Mouse (Mus musculus): ENCODE data around the gene Ski. TPM values are rescaled to one million over a fixed set of nuclear protein-coding genes. Genes with fewer than 3 reads are reported as not detected.

Gene Ski
- total RNA-seq, 2 experiments from 2014 or later, result 106 to 111 TPM

DNA sequence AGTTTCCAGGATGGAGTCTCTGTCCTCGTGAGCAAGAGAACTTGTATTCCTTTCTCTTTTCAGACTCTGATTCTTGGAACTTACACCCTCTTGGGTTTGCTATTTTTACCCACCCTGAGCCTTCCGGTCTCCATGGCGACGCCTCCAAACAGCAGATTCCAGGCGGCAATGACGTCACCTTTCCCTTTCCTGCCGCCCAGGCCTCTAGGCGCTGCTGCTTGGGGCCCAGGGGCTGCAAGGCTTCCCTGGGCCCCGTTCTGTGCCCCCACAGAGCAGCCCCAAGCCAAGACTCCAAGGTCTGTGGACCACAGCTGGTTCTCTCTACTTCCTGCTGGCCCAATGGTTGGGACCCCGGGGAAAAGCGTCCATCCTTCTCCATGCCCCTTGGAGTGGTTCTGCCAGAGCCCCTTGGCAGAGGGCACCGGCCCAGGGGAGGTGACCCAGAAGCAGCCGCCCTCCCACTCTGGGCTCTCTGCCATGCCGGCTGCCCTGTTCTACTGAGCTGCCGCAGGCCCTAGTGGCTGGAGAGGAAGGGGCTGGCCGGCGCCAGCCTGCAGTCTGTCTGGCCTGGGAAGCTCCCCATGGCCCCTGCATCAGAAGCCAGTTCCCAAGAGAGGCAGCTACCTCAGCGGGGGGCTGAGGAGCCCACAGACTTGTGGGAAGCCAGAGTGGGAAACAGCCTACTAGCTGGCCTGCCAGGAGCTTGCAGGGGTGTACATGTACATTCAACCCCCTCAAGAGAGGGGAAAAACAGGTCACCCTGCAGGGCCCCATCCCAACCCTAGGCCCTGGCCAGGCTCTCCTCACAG is 13.1 kb upstream of the Ski start:
- peak in 1 of 2 experiments; percentile 73 for DNase-seq (ENCODE audit: low spot score in 2 of 2)

DNA sequence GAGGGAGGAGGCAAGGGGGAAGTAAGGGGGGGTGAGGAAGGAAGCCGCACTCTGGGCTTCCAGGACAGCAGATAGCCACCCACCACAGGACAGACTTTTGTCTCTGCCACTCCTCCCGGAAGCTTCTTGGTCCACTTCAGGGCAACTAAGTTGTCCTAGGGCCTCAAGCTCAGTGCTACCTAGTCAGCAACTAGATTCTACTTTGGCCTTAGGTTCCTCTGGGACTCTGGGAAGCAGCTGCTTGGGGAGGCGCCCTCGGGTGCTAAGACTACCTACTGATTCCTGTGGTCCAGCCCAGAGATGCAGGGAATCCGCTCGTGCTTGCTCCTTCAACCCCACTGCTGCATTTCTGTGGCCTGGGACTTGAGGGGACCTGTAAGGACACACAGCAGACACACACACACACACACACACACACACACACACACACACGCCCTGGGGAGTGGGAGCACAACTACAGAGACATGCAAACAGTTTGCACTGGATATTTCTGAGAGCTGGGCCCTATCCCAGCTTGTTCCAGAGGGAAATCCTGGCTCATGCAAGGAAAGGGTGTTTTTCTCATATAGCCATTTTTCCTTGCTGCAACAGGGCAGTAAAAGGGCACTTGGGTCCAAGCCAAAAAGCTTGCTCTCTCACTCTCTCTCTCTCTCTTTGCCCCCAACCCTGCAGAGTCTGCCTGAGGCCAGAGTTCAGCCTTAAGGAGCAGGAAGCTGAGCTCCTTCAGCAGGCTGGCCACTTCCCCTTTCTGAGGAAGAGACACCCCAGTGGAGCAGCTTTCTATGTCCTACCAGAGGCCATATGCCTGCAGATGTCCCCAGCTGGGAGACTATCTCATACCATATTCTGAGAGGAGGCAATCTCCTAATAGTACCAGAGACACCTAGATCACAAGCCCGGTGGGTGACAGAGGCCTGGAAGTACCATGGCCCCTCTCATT is 12.2 kb upstream of the Ski start:
- DNase-seq (ENCODE audit: low spot score in 2 of 2), result no peak

DNA sequence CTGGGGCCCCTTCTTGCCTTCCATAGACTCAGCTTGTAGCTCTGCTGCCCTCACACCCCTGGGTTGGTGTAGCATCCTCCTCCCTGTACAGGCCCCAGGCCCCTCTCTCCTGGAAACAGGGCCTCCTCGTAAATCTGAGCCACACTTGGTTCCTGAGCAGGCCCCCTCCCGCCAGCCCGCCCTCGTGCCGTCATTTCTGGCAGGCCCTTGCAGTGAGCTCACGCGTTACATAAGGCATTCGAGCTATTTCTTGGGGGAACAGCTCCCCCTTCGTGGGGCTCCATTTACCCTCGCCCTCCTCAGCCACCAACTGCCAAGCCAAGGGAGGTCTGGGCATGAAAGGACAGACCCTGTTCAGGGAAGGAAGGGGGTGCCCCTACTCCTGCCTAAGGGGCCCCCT is 11.5 kb upstream of the Ski start:
- DNase-seq (ENCODE audit: low spot score in 2 of 2), result no peak

DNA sequence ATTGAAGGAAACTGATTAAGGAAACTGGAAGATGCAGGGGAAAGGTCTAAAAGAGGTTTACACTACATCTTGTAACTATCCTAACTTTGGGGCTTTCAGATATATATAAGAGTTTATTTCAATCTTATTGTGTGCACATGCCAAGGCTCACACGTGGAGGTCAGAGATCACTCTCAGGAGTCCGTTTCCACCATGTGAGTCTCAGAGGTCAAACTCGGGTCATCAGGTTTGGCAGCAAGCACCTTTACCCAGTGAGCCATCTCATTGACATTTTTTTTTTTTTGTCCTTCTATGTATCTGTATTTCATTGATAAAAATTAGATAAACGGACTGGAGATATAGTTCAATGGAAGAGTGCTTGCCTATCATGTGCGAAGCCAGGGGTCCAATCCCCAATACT is 6.1 kb upstream of the Ski start:
- DNase-seq (ENCODE audit: low spot score in 2 of 2), result no peak

DNA sequence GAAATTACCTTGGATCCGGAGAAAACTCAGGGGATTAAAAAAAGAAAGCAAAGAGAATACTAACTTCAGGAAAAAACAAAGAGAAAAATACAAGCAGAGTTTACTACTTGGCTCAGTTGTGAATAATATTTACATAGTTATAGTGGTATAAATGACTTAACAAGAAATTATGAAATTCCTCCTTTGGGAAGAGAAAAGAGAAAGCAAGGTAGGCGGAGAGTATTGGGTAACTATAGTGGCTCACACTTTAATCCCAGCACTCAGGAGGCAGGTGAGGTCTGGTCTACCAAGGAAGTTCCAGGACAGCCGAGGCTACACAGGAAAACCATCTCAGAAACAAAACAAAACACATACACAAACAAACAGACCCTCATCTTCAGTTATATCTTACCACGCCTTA is 5.6 kb upstream of the Ski start:
- no peak for DNase-seq (ENCODE audit: low spot score in 2 of 2)

DNA sequence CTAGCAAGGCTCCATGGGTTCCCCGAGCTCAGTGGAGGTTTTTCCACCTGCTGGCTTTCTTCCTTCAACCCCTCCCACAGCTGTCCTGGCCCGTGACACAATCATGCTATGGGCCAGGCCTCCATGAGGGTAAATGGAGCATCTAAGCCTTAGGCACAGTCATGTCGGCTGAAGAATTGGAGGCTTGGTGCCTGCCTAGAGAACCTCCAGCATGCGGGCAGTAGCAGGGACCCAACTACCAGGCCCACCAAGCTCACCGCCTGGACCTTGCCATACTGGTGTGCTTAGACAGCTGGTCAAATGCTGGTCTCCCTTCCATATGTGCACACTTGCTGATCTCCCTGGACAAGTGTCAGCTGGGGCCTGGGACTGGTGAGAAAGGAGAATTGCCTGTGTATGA is 3.5 kb upstream of the Ski start:
- no peak for DNase-seq (ENCODE audit: low spot score in 2 of 2)

DNA sequence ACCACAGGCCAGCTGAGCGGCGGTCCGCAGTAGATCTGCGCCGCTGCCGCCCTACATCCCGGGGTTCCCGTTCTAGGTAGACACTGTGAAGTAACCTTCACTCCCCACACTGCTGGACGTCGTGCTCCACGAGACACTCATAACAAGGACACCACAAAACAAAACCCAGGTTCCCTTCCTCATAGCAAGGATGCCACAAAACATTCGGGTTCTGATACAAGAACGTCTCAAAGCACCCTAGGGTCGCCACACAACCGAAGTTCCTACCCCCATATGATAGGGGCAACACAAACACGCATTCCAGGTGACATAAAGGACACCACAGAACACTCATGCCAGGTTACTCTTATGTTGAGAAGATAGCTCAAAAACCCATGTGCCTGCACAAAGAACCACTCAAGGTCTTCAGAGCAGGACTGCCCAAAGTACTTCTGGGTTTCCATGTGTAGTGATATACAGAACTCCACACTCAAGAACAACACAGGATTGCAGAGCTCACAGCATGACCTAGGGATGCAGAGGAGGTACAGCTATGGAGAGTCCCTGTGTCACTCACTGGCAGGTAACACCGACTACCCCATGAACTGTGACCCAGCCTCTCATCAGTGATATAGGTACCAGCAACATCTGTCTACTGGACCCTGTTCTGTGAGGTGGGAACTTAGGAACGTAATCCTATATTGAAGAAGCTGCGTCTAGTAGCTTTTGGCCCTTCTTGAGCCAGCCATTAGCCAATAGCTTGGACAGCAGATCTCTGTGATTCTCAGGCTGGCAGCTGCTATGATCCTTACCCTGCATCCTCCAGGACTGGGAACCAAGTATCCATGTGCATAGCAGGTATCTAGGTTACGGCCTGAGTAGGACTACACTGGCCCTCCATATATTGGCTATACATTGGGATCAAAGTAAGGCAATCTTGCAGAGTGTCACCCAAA is 1.5 kb upstream of the Ski start:
- no peak for DNase-seq (ENCODE audit: low spot score in 2 of 2)

DNA sequence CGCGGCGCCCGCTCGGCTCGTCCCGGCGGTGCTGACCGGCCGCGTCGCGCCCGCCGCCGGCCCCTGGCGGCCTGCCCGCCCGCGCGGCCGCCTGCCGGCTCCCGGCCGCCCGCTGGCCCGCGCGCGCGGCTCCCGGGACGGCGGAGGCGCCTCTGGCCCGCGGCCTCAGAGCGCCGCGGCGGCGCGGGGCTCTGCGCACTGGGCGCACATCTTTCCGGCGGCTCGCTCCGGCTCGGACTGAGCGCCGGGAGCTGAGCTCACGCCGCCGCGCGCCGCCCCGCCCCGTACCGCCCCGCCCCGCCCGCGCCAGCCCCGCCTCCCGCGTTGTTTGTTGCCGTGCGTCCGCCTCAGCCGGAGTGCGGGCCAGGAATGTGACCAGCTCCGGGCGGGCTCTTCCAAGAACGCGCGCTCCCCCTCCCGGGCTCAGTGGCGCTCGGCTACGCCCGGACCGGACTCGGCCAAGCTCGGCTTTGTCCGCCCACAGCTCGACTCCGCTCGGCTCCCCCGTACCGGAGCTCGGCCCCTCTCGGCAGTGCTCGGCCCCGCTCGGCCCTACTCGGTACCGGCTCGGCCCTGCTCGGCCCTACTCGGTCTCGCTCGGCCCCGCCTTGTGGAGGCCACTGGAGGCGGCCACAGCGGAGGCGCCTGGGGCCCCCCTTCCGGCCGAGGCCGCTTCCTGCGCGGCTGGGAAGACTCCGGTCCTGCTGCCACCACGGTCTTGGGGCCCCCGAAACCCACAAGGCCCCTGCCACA is 625 bp upstream of the Ski start:
- DNase-seq (ENCODE audit: low spot score in 2 of 2), result peak; percentile 99 to 100

DNA sequence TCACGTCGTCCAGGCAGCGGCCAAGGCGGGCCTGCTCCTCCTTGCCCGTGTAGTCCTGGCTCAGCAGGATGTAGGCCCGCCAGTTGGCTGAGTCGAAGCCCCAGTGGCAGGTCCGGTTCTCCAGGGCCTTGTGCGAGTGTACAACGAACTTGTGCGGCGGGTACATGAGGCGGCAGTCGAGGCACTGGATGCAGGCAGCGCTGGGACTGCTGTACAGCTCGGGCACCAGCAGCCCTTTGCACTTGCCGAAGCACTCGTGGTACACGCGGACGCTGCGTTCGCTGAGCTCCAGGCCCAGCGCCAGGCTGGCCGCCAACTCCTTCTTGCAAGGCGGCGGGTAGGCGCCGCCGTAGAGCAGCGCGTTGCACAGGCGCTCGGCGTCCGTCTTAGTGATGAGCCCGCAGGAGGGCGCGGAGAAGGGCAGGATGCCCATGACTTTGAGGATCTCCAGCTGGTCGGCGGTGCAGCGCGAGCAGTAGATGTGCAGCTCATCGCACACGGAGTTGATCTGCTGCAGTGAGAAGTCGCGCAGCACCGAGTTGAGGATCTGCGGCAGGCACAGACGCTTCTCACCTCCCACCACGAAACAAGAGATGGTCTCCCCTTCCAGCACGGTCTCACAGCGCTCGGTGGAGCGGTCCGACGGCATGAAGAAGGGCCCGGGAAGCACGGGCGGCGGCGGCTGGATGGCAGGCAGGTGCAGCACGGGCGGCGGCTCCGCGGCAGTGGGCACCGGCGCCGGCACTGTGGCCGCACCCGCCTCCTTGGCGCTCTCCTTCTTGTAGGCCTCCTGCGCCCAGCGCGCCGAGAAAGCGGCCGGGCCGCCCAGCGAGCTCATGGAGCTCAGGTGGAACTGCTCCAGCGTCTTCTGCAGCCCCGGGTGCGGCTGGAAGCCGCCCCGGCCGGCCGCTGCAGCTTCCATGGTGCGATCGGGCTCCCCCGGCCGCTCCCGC is 517 bp downstream of the Ski start:
- DNase-seq (ENCODE audit: low spot score in 2 of 2), result no peak

DNA sequence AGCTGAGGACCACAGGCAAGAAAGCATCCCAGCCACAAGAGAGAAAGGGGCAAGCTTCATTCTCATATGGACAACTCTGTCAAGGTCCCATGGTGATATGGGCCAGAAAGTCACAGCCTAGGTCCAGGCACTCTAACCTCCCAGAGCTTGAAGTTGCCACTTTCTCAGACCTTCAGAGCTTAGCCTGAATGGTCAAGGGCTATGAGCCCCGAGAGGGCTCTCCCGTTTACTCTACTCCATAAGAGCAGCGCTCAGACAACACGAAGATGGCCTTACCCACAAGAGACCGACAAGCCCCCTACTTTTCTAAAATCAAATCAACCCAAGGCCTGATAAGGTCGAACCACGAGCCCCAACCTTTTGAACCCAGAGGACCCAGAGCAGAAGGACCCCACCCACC is 1.3 kb downstream of the Ski start:
- no peak for DNase-seq (ENCODE audit: low spot score in 2 of 2)

DNA sequence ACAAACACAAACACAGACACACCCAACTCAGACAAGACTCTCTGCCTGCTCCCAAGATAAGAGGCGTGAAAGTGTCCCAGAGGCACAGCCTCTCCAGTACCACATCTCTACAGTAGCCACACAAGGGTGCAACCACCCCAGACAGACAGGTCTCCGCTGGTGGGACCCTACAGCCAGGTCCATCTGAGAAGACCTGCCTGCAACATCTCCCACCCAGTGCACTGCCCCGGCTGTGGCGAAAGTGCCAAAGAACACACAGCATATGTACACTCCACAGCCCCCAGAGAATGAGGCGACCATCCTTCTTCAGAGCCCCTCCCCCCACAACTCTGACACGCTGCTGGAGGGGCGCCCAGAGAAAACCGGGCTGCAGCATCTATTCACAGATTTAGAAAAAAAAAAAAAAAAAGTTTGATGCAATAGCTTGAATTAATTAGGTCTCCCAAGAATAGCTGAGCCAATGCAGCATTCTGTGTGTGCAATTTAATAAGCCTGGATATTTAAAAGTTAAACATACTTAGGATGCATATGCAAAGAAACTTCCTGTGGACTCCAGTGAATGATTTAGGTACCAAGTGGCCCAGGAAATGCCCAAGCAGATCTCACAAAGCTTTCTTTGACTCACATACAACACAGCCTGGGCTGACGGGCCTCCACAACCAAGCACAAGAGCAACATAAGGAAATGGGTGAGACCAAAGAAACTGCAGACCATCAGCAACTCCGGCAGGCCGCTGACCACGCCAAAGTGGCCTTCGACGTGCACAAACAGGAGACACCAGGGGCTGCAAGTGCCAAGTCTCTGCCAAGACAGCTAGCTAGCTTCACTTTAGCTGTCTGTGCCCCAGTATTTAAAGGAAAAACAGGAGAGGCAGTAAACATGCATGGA is 1.9 kb downstream of the Ski start:
- no peak for DNase-seq (ENCODE audit: low spot score in 2 of 2)

DNA sequence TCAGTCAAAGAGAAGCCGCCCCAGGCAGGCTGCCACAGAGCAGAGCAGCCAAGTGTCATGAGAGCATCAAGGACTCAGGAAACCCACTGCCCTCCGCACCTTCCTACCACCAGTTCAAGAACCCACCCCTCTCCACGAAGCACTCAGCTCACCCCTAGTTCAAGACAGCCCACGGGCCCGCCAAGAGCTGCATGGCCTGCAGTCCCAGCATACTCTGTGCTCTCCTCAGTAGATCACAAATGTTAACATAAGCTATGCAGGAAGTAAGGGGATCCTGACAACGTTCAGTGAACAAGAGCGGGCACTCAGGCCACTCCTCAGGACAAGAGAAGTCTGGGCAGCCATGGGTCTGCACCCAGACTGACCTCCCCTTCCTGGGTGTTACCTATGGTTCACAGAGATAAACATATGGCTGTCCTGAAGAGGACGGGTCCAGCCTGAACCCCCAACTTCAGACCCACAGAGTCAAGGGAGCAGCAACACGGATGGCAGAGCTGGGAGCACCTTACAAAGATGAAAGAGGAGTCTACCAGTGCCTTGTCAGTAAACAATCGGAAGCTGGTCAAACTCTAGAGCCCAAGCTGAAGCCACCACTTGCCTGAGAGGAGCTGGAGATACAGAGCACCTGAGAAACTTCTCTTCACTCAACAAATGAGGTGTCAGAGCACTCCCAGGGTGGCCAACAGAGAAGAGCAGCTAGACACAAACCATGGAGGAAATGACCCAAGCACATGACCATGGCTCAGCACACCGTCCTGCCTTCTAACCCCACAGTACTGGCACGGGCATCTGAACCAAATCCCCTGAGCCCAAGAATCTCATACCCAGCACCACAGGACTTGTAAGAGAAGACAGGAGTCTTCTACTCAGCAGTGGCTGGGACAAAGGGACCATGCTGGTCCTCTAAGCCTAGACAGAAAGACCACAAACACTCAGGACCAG is 2.9 kb downstream of the Ski start:
- no peak for DNase-seq (ENCODE audit: low spot score in 2 of 2)

DNA sequence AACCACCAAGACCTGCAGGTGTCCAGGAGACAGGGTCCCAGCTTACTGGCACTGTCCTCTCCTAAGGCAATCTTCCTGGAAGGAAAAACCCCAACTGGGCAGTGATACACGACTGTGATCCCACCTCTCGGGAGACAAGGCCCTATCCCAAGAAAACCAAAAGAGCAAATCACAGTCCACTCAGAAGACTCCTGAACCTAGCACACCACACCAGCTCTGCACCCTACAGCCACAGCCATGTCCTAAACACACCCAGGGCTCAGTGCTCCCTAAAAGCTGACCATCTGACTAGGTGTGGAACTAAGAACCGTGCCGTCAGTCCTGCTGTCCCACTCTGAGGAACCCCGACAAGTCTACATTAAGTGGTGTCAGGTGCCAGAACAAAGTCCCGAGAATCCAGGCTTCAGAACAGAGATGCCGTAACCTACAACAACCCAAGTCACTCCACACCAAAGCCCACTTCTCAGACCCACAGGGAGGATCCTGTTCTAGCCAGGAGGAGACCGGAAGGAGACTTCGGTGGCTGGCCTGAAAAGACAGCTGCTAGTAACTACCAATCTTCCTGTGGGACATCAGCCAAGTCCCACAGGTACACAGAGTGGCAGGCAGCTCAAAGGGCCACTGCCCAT is 4.2 kb downstream of the Ski start:
- DNase-seq (ENCODE audit: low spot score in 2 of 2), result no peak

DNA sequence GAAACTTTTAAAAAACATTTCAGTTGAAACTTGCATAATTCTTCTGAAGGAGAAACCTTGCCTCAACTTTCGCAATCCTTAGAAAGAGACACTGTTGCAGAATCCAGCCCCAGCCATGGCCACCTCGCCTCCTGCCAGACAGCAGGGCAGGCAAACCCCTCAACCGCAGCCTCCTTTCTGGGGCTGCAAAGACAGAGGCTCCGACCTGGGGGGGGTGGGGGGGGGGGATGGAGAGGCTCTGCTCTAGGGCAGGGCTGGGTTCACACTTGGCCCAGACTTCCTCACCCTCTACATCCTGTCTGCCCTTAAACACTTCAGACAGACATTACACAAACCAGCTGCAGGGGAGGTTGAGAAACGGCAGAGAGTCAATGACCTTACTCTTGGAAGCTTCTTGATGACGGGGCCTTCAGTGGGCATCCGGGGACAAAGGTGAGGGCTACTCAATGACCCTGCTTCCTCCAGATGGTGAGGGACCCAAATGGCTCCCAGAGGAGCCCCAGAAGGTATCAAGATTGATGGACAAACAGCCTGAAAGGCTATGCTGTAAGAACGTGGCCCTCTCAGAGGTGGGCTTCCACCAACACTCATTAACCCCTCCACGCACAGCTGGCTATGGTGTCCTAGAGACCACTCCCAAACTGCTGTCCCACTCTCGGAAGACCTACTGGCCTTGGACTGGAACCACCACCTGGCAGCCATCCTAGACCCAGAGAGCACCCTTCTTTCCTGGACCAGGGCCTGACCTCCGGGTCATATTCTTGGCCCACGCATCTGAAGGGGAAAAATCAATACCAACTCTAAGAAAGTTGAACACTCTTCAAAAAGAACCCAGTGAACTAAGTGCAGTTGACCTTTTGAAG is 4.9 kb downstream of the Ski start:
- DNase-seq (ENCODE audit: low spot score in 2 of 2), result no peak

DNA sequence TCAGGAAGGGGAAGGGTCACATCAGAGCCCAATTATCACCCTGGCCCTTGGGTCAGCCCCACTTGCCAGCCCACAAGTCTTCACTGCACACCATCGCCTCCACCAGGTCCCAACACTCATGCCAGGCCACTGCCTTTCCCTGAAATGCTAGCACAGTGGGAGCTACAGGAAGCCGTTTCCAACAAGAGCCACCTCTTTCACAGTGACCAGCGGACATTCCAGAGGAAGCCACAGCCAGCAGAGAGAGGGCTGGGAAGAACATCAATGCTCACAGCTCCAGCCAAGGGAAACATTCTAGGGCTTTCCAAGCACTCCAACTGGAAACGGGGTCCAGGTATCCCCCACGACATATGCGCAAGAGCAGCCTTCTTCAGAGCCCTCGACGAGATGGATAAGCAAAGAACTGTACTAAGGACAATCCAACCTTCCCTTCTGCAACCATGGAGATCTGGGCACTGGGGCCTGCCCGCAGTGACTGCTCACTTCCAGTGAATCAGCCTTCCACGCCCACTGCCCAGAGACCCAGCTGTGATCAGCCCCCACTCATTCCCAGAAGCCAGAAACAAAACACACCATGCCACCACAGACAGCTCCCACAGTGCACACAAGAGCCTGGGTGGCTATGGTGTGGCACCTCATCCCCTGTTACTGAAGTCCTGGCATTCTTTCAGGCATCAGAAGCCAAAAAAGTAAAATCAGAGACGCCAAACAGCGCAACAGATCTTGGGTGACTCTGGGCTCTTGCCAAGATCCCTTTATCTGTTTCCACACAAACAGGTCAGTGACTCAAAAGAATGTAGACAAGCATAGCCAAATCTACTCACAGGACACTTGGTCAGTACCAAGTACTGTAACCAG is 6.4 kb downstream of the Ski start:
- DNase-seq (ENCODE audit: low spot score in 2 of 2), result no peak
